Mouse (Mus musculus) stomach, postnatal 0 days (tissue): ENCODE results near the gene Polr2a. TPM values are rescaled to one million over a fixed set of nuclear protein-coding genes. Genes with fewer than 3 reads are reported as not detected.

Experiments
- ATAC-seq: fragments of 200-750 bp; cut with Nextera tagmentation; 2 replicates; pipeline ENCODE4 v1.8.0; 2017; ENCODE audit not compliant: low FRiP score, low TSS enrichment
- DNase-seq: peaks from one replicate; pipeline ENCODE4 v3.0.0-alpha.2; 2016; ENCODE audit warnings: low spot score
- H3K27ac ChIP-seq: fragments of 300-500 bp; sonication (generic); replicated peaks from 2 replicates; pipeline ENCODE4 v1.5.1; 2014; ENCODE audit warnings: mild to moderate bottlenecking, control low read depth
- H3K27me3 ChIP-seq: fragments of 300-500 bp; sonication (generic); 2 replicates; pipeline ENCODE4 v1.6.1; 2014; ENCODE audit warnings: low read length; ENCODE audit not compliant: control insufficient read depth, insufficient read depth
- H3K36me3 ChIP-seq: fragments of 300-500 bp; sonication (generic); 2 replicates; pipeline ENCODE4 v1.6.1; 2014; ENCODE audit warnings: low read length, mixed read lengths; ENCODE audit not compliant: control insufficient read depth, insufficient read depth
- H3K4me1 ChIP-seq: fragments of 300-500 bp; sonication (generic); replicated peaks from 2 replicates; pipeline ENCODE4 v1.6.1; 2014; ENCODE audit warnings: antibody characterized with exemption; ENCODE audit not compliant: control insufficient read depth, insufficient read depth
- H3K4me2 ChIP-seq: fragments of 300-500 bp; sonication (generic); replicated peaks from 2 replicates; pipeline ENCODE4 v1.6.1; 2014; ENCODE audit warnings: low read depth, mild to moderate bottlenecking, control low read depth, moderate library complexity
- H3K4me3 ChIP-seq: fragments of 300-500 bp; sonication (generic); 2 replicates; pipeline ENCODE4 v1.5.1; 2014; ENCODE audit warnings: low read depth, low read length, control low read depth
- H3K9ac ChIP-seq: fragments of 300-500 bp; sonication (generic); 2 replicates; pipeline ENCODE4 v1.6.1; 2014; ENCODE audit warnings: mild to moderate bottlenecking, low read length, control low read depth, mixed read lengths
- H3K9me3 ChIP-seq: fragments of 300-500 bp; sonication (generic); 2 replicates; pipeline ENCODE4 v1.6.1; 2016; ENCODE audit warnings: low read length; ENCODE audit not compliant: control insufficient read depth
- CTCF ChIP-seq: IDR thresholded peaks from 2 replicates; pipeline ENCODE4 v1.5.1; 2016; ENCODE audit warnings: antibody characterized with exemption, low read depth, mild to moderate bottlenecking, moderate library complexity
- EP300 ChIP-seq: optimal IDR thresholded peaks from 2 replicates; pipeline ENCODE3; 2016; ENCODE audit warnings: antibody characterized with exemption
- WGBS: fragments of 180-500 bp; shearing (Covaris S2); extraction: QIAGEN DNeasy Blood & Tissue Kit; methylation state at CpG from one replicate; pipeline ENCODE4 v1.1.7; 2014; 5-methylcytosine and 5-hydroxymethylcytosine counted together
- polyA plus RNA-seq: library from polyadenylated mRNA; unstranded; fragments of >200 nt; fragmentation: Nextera tagmentation; extraction: Ambion mirVana; gene quantifications from 2 replicates; pipeline ENCODE4 v1.2.1, GENCODE M21; 2015

The Polr2a gene
- polyA plus RNA-seq, 1 experiment from 2014 or later: 7.9 TPM

GRCm38 (mm10) chr11:69729063-69729462 lies 29.4 kb downstream of the Polr2a start:
- TF ChIP-seq EP300: no peak
- TF ChIP-seq CTCF: peak; percentile 71
- no peak overlapping the region for H3K9ac ChIP-seq
- DNase-seq: peak; percentile 74

GRCm38 (mm10) chr11:69725951-69726350 lies 32.5 kb downstream of the Polr2a start:
- Histone ChIP-seq H3K27ac (no peak overlapping the region), H3K4me3 (no peak overlapping the region), H3K27me3 (no peaks in the 10 kb centered on the region), H3K36me3 (no peaks in the 10 kb centered on the region), H3K4me1 (no peaks in the 10 kb centered on the region), H3K4me2 (no peak overlapping the region), H3K9ac (no peak overlapping the region), H3K9me3 (no peaks in the 10 kb centered on the region)
- no peak for ATAC-seq
- 34% methylated on average over 5 of the region's 5 CpGs for WGBS
- DNase-seq: no peak
- TF ChIP-seq CTCF (no peak), EP300 (no peak)

More at GRCm38 (mm10) chr11:69729063-69729462, 29.4 kb downstream of the Polr2a start:
- Histone ChIP-seq H3K4me3 (no peak overlapping the region), H3K27ac (no peak overlapping the region), H3K27me3 (no peaks in the 10 kb centered on the region), H3K9me3 (no peaks in the 10 kb centered on the region), H3K36me3 (peaks cover 2% of the 10 kb centered on the region; the same call in 1 of the 2 replicates), H3K4me1 (no peaks in the 10 kb centered on the region), H3K4me2 (no peak overlapping the region)
- ATAC-seq: no peak
- 26% methylated on average over 3 of the region's 3 CpGs for WGBS

- Histone ChIP-seq H3K4me3 (no peak overlapping the region), H3K9me3 (no peaks in the 10 kb centered on the region), H3K27ac (no peak overlapping the region), H3K9ac (no peak overlapping the region), H3K4me2 (no peak overlapping the region), H3K27me3 (no peaks in the 10 kb centered on the region), H3K36me3 (no peaks in the 10 kb centered on the region), H3K4me1 (no peaks in the 10 kb centered on the region)
- 40% methylated on average over 2 of the region's 2 CpGs for WGBS
- DNase-seq: no peak
- no peak for ATAC-seq
- no peak for TF ChIP-seq CTCF
- no peak for TF ChIP-seq EP300
Measured at GRCm38 (mm10) chr11:69723074-69723473, 35.4 kb downstream of the Polr2a start.

- no peak overlapping the region for H3K4me2 ChIP-seq
- H3K27me3 ChIP-seq: no peaks in the 10 kb centered on the region
- no peak overlapping the region for H3K4me3 ChIP-seq
- DNase-seq (peak; percentile 44), ATAC-seq (no peak)
- H3K9ac ChIP-seq: no peak overlapping the region
- 47% methylated on average over 6 of the region's 6 CpGs for WGBS
- no peaks in the 10 kb centered on the region for H3K36me3 ChIP-seq
- H3K27ac ChIP-seq: no peak overlapping the region
- no peaks in the 10 kb centered on the region for H3K4me1 ChIP-seq
- no peaks in the 10 kb centered on the region for H3K9me3 ChIP-seq
- TF ChIP-seq CTCF (no peak), EP300 (no peak)
Measured at GRCm38 (mm10) chr11:69720852-69721251, 37.6 kb downstream of the Polr2a start.

- WGBS: 72% methylated on average over 6 of the region's 6 CpGs
- Histone ChIP-seq H3K4me3 (no peak overlapping the region), H3K36me3 (no peaks in the 10 kb centered on the region), H3K4me2 (no peak overlapping the region), H3K27me3 (no peaks in the 10 kb centered on the region), H3K4me1 (no peaks in the 10 kb centered on the region), H3K27ac (no peak overlapping the region), H3K9ac (no peak overlapping the region), H3K9me3 (no peaks in the 10 kb centered on the region)
- ATAC-seq: no peak
- TF ChIP-seq EP300: no peak
- peak; percentile 29 for TF ChIP-seq CTCF
- DNase-seq: no peak
Measured at GRCm38 (mm10) chr11:69719423-69719822, 39.0 kb downstream of the Polr2a start.

GRCm38 (mm10) chr11:69718661-69719060 lies 39.8 kb downstream of the Polr2a start:
- TF ChIP-seq EP300 (no peak), CTCF (no peak)
- ATAC-seq (no peak), DNase-seq (peak; percentile 27)
- Histone ChIP-seq H3K4me3 (no peak overlapping the region), H3K36me3 (no peaks in the 10 kb centered on the region), H3K4me1 (no peaks in the 10 kb centered on the region), H3K9me3 (no peaks in the 10 kb centered on the region), H3K9ac (no peak overlapping the region), H3K4me2 (no peak overlapping the region), H3K27ac (no peak overlapping the region), H3K27me3 (no peaks in the 10 kb centered on the region)
- 35% methylated on average over 15 of the region's 15 CpGs for WGBS
